Mouse (Mus musculus) forelimb bud, embryonic 11.5 days (tissue): ENCODE results near the gene Pde11a.
"Not testable (repeated sequence)": the region's sequence is repeated elsewhere in the genome, so short reads cannot be mapped to it uniquely, and the experiment has no call there.

Source experiments
- DNase-seq: peaks from one replicate; pipeline ENCODE4 v3.0.0-alpha.2; 2012; ENCODE audit warnings: low read depth, low spot score

Gene Pde11a

GRCm38 (mm10) chr2:75997726-75998125, 340.8 kb downstream of the Pde11a start:
- DNase-seq = no peak

- DNase-seq = no peak
Observed at GRCm38 (mm10) chr2:75994841-75995240, 343.7 kb downstream of the Pde11a start.

GRCm38 (mm10) chr2:75991581-75992205, 346.9 kb downstream of the Pde11a start:
- DNase-seq = no peak

GRCm38 (mm10) chr2:75990885-75991539, 347.6 kb downstream of the Pde11a start:
- DNase-seq = peak; percentile 72

- DNase-seq = no peak
Observed at GRCm38 (mm10) chr2:75989694-75990093, 348.9 kb downstream of the Pde11a start.

GRCm38 (mm10) chr2:75988779-75989363, 349.7 kb downstream of the Pde11a start:
- DNase-seq = no peak

GRCm38 (mm10) chr2:75988378-75988777, 350.2 kb downstream of the Pde11a start:
- DNase-seq = no peak

- DNase-seq = no peak
Observed at GRCm38 (mm10) chr2:75987739-75988138, 350.8 kb downstream of the Pde11a start.

- peak; percentile 73 for DNase-seq
Observed at GRCm38 (mm10) chr2:75985124-75985523, 353.4 kb downstream of the Pde11a start.

GRCm38 (mm10) chr2:75983847-75984246, 354.7 kb downstream of the Pde11a start:
- no peak for DNase-seq

GRCm38 (mm10) chr2:75983091-75983490, 355.5 kb downstream of the Pde11a start:
- no peak for DNase-seq

GRCm38 (mm10) chr2:75982626-75983025, 355.9 kb downstream of the Pde11a start:
- no peak for DNase-seq

GRCm38 (mm10) chr2:75981440-75982081, 357.0 kb downstream of the Pde11a start, which contains the start of gene Ttc30a1:
Gene Ttc30a1, minus strand, starts transcription at chr2:75981967.
- peak; percentile 87 for DNase-seq

GRCm38 (mm10) chr2:75980933-75981439, 357.6 kb downstream of the Pde11a start:
- DNase-seq = not testable (repeated sequence)

GRCm38 (mm10) chr2:75977752-75978368, 360.7 kb downstream of the Pde11a start, which contains the start of gene Ttc30a2:
Gene Ttc30a2, minus strand, starts transcription at chr2:75978170.
- not testable (repeated sequence) for DNase-seq

GRCm38 (mm10) chr2:75976070-75976469, 362.5 kb downstream of the Pde11a start:
- not testable (repeated sequence) for DNase-seq

- DNase-seq = no peak
Observed at GRCm38 (mm10) chr2:75974131-75974530, 364.4 kb downstream of the Pde11a start.

GRCm38 (mm10) chr2:75964972-75965371, 373.6 kb downstream of the Pde11a start:
- peak; percentile 64 for DNase-seq

GRCm38 (mm10) chr2:75964512-75964911, 374.1 kb downstream of the Pde11a start:
- DNase-seq = peak; percentile 74

GRCm38 (mm10) chr2:75964051-75964450, 374.5 kb downstream of the Pde11a start:
- DNase-seq = no peak

- no peak for DNase-seq
Observed at GRCm38 (mm10) chr2:75963211-75963840, 375.2 kb downstream of the Pde11a start.
